Mouse (Mus musculus) gastrocnemius, postnatal 36 days (tissue): ENCODE measurements around the gene Atp6v1g2. TPM values are rescaled to one million over a fixed set of nuclear protein-coding genes. Genes with fewer than 3 reads are reported as not detected.

Source experiments
- DNase-seq, 2 experiments: peaks; one replicate each; pipeline ENCODE4 v3.0.0; 2022
- intact Hi-C: fragments of 180-260 bp; cut with DNase I; formaldehyde crosslinking; loops from one replicate; pipeline ENCODE4 v1.15.1; 2025
- microRNA-seq, 2 experiments: library from miRNA; unstranded; fragments of <30 nt; microRNA quantifications; one replicate each; pipeline ENCODE4 v1.2.0; 2021
- total RNA-seq, 2 experiments: library from RNA; stranded (reverse); gene quantifications; 2 replicates each; pipeline ENCODE4 v1.2.3; 2021

Atp6v1g2 gene
- total RNA-seq, 2 experiments from 2014 or later = 1.7 to 2.4 TPM

DNA sequence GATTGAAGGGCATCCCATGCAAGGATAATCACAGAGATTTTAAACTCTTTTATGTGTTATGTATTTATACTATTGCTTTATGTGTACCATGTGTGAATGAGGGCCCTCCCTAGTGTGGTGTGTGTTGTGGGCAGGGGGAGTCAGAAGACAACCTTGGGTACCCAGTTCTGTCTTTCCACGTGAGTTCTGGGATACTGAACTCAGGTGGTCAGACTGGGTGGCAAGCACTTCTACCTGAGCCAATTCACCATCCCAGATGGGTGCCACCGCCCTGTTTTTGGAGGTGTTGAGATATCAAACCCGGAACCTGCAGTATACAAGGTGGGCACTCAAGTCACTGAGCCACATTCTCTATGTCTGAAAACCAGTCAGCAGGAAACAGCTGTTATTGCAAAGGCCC, 38.8 kb downstream of the Atp6v1g2 start:
- intact Hi-C loops = no loop called here

DNA sequence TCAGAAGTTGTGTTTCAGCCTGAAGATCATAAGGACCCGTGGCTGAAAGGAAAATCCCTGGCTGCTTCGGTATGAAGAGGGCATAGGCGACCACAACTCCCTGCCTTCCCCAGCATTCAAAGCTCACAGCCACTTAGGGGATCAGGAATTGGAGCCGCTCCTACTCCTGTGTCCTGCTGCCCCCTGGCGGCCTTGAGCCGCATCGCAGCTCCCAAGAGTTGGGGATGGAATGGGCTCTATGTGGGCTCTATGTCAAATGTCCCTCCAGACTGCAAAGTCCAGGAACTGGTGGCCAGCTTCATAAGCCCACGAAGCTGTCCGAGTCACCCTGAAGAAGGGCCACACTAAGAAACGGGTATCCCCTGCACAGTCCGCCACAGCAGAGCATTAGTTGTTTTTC, 41.3 kb downstream of the Atp6v1g2 start:
- DNase-seq = peak; percentile 79 to 87
- intact Hi-C loops = loop anchor here (2.0 kb wide), 1 partner anchor 16 kb away; no protein-coding TSS in a partner anchor

More for the DNA sequence above, 38.8 kb downstream of the Atp6v1g2 start:
- no peak for DNase-seq

DNA sequence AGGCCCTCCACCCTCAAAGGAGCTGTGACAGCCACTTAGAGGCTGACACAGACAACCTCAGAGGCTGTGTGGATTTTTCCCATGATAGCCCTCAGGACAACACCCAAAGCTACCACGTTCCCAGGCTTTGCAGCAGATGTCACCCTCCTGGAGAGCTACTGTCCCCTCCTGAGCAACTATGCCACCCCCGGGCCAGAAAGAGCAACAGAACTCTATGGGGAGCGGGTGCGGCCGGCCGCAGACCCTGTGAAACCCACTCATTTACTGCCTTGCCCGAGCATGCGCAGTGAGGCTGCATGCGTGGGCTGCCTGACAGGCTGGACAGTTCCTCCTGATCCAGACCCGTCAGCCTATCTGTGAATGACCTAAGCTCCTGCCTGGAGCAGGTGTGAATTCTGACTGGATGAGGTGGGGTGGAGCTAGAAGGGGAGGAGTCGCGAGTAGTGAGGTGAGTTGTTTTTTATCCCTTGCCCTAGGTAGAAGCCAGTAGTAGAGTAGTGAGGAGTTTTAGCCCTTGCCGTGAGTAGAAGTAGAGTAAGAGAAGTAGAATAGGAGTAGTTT, 42.9 kb downstream of the Atp6v1g2 start:
- intact Hi-C loops = no loop called here
- no peak for DNase-seq

DNA sequence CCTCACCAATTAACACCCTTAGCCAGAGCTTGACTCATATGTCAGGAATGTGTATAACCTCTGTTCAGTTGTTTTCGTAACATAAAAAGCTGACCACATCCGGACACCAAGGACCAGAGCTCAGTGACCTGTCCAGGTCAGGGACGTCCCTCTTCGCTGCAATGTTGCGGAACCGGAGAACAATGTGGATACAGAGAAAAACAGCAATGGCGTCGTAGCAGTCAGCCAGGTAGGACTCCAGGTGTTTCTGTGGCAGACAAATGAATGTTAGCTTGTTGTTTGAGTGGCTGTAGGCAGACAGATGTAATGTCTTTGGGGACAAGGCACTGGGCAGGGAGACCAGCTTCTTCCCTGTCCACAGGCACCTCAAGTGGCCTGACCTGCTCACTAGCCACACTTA, 44.6 kb downstream of the Atp6v1g2 start:
- intact Hi-C loops = no loop called here

DNA sequence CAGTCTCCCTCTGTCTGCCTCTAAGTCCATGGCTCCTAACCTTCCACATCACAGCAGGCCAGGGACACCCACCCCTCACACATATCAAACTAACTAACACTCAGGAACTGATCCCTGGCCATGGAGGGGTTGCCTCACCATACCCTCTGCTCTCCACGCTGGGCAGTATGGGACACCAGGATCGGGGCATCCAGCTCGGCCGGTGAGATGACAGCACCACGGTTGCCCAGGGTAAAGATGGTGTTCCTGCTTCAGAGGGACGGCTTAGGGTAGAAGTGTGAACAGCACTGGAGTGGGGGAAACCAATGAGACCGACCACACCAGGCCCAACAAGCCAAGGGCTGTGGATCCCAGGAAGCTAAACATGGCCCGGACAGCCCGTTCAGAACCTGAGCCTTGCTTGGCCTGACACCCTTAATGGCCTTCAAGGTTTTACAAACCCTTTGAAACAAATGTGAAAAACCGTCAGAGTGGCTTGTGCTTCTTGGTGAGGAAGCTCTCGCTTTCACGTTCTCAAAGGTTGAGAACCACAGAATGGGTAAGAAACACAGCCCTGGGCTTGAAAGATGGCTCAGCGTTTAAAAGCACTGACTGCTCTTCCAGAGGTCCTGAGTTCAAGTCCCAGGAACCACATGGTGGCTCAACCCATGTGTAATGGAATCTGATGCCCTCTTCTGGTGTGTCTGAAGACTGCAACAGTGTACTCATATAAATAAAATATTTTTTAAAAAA, 45.7 kb downstream of the Atp6v1g2 start:
- no peak for DNase-seq
- intact Hi-C loops = no loop called here

More for the DNA sequence above, 44.6 kb downstream of the Atp6v1g2 start:
- DNase-seq = no peak

DNA sequence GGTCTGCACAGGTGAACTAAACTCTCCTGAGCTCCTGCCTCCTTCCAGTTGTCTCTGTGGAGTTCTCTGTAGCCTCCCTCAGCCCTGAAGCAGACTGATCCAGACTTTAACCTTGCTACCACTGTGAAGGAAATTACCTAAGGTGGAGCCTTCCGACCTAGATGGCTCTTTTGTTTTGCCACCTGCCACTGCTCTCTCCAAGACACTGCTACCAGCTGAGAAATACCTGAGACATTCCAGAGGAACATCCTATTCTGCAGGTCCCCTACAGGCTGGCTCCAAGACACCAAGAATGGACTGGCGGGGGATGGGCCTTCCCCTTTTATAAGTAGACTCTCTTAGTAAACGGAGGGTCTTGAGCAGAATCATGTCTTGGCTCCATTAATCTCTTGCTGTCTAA, 46.8 kb downstream of the Atp6v1g2 start:
- intact Hi-C loops = no loop called here
- no peak for DNase-seq

DNA sequence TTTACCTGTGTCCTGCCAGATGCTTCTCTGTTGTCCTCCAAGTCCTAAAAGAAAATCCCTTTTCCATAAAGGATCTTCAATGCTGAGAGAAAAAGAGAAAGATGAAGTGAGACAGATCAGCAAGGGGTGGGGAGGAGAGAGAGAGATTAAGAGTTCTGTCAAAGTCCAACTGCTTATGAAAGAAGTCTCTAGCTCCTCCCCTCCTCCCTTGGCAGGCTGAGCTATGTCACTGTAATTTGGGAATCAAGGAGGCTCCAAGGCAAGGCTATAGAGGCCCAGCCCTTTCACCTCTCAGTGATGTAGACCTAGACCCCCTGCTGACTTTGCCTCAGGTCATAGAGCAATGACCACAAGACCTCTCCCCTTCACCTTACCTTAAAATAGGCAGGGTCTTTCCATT, 52.0 kb downstream of the Atp6v1g2 start:
- no peak for DNase-seq
- intact Hi-C loops = no loop called here

Small RNAs within 50 kb of the gene (microRNA-seq; reads per million reads assigned to microRNA genes)
- gene Mir6973a (0 reads per million in 2 experiments), gene Mir6974 (0 reads per million in 2 experiments), gene Mir6975 (0 to 1.1 reads per million in 2 experiments), gene Mir8094 (0 to 0.74 reads per million in 2 experiments)

Other genes starting within 250 kb of the Atp6v1g2 start
- 10 to 100 TPM; 29.3 to 31.8 TPM for gene Vars, start 232.7 kb upstream of the Atp6v1g2 start, total RNA-seq
- gene Vwa7, start 217.1 kb upstream of the Atp6v1g2 start, total RNA-seq = 10 to 100 TPM; 11.3 to 12.8 TPM
- gene Sapcd1, start 205.6 kb upstream of the Atp6v1g2 start, total RNA-seq = not detected
- gene Msh5, start 186.9 kb upstream of the Atp6v1g2 start, total RNA-seq = under 1 TPM; 0.20 to 0.35 TPM
- gene Clic1, start 183.7 kb upstream of the Atp6v1g2 start, total RNA-seq = 10 to 100 TPM; 10.9 to 12.0 TPM
- gene Ddah2, start 174.6 kb upstream of the Atp6v1g2 start, total RNA-seq = 1 to 10 TPM; 8.4 to 8.9 TPM
- not detected for gene Ly6g6c, start 168.3 kb upstream of the Atp6v1g2 start, total RNA-seq
- gene Mpig6b, start 167.5 kb upstream of the Atp6v1g2 start, total RNA-seq = not detected
- not detected for gene Ly6g6e, start 156.8 kb upstream of the Atp6v1g2 start, total RNA-seq
- gene Ly6g6d, start 155.6 kb upstream of the Atp6v1g2 start, total RNA-seq = 1 to 10 TPM in 1 of 2 experiments, not detected in 1; 1.8 TPM
- not detected for gene Ly6g6f, start 148.1 kb upstream of the Atp6v1g2 start, total RNA-seq
- 10 to 100 TPM; 67.7 to 73.9 TPM for gene Abhd16a, start 144.4 kb upstream of the Atp6v1g2 start, total RNA-seq
- gene Ly6g5c, start 125.4 kb upstream of the Atp6v1g2 start, total RNA-seq = not detected
- gene Ly6g5b, start 118.2 kb upstream of the Atp6v1g2 start, total RNA-seq = not detected
- 1 to 10 TPM; 6.0 to 7.8 TPM for gene Gpank1, start 112.2 kb upstream of the Atp6v1g2 start, total RNA-seq
- 100 to 1,000 TPM; 145 to 170 TPM for gene Csnk2b, start 111.6 kb upstream of the Atp6v1g2 start, total RNA-seq
- 10 to 100 TPM; 13.0 to 17.0 TPM for gene D17H6S53E, start 107.3 kb upstream of the Atp6v1g2 start, total RNA-seq
- gene Apom, start 101.6 kb upstream of the Atp6v1g2 start, total RNA-seq = not detected
- gene Bag6, start 98.5 kb upstream of the Atp6v1g2 start, total RNA-seq = 100 to 1,000 TPM; 191 to 208 TPM
- gene Prrc2a, start 68.8 kb upstream of the Atp6v1g2 start, total RNA-seq = 10 to 100 TPM; 88.4 to 93.0 TPM
- gene Aif1, start 57.6 kb upstream of the Atp6v1g2 start, total RNA-seq = under 1 TPM in 1 of 2 experiments, not detected in 1; 0.47 TPM
- 1 to 10 TPM in 1 of 2 experiments, under 1 TPM in 1; 0.74 to 1.5 TPM for gene Lst1, start 45.2 kb upstream of the Atp6v1g2 start, total RNA-seq
- under 1 TPM in 1 of 2 experiments, not detected in 1; 0.46 TPM for gene Ltb, start 39.2 kb upstream of the Atp6v1g2 start, total RNA-seq
- under 1 TPM in 1 of 2 experiments, not detected in 1; 0.46 TPM for gene Tnf, start 31.7 kb upstream of the Atp6v1g2 start, total RNA-seq
- under 1 TPM; 0.36 to 0.62 TPM for gene Lta, start 28.3 kb upstream of the Atp6v1g2 start, total RNA-seq
- gene Gm16181, start 12.8 kb upstream of the Atp6v1g2 start, total RNA-seq = not detected
- gene Nfkbil1, start 2.1 kb downstream of the Atp6v1g2 start, total RNA-seq = 1 to 10 TPM; 5.5 to 8.7 TPM
- gene Ddx39b, start 8.1 kb downstream of the Atp6v1g2 start, total RNA-seq = 10 to 100 TPM; 67.7 to 83.0 TPM
- gene H2-D1, start 29.1 kb downstream of the Atp6v1g2 start, total RNA-seq = 10 to 100 TPM; 28.2 to 39.1 TPM
- under 1 TPM; 0.38 to 0.47 TPM for gene H2-Q1, start 86.7 kb downstream of the Atp6v1g2 start, total RNA-seq
- gene H2-Q2, start 108.6 kb downstream of the Atp6v1g2 start, total RNA-seq = under 1 TPM; 0.20 to 0.77 TPM
- 1 to 10 TPM; 3.6 to 4.0 TPM for gene H2-Q4, start 146.0 kb downstream of the Atp6v1g2 start, total RNA-seq
- under 1 TPM; 0.17 to 0.26 TPM for gene H2-Q6, start 191.2 kb downstream of the Atp6v1g2 start, total RNA-seq
- under 1 TPM; 0.33 to 0.62 TPM for gene H2-Q7, start 205.5 kb downstream of the Atp6v1g2 start, total RNA-seq
- gene H2-Q10, start 236.4 kb downstream of the Atp6v1g2 start, total RNA-seq = under 1 TPM; 0.10 to 0.13 TPM